Comparison of ENCODE assay signal across 10 mouse cellular contexts in genomic region chrX:99448852-99449554, GRCm38 (mm10). TPM values are rescaled to one million over a fixed set of nuclear protein-coding genes. Genes with fewer than 3 reads are reported as not detected.
A peak's percentile ranks its signal among the peaks of the same experiment; 100 is the strongest.
DNase-seq lines count a peak whose midpoint lies in the region; ATAC-seq and TF ChIP-seq lines count a peak whose summit lies in the region.
"Had no signal": no experiment of that assay in that cellular context is flagged by ENCODE, and none has a peak within 500 bp of the region (broad histone marks: within the 10 kb centered on the region; RNA-seq: fewer than 3 reads in every experiment).

No protein-coding gene starts in this region.

- peak overlapping the region; percentile 37; the same call in 1 of the 2 replicates for H3K4me2 ChIP-seq in heart, postnatal 0 days (ENCODE audit: low read depth, low read length)
- H3K4me2 ChIP-seq in hindbrain, postnatal 0 days (ENCODE audit: low read depth, low read length) = 0 out of 2 replicates have a peak overlapping the region, but pooled peaks have one; percentile 7

- no peak for TF ChIP-seq CTCF in heart, postnatal 0 days (IDR thresholded peaks at IDR 0.05; ENCODE audit: low read depth)
- TF ChIP-seq CTCF in hindbrain, postnatal 0 days (IDR thresholded peaks at IDR 0.05; ENCODE audit: low read depth) = no peak
- no peak for TF ChIP-seq CTCF in cerebellum, adult 2 months (IDR thresholded peaks at IDR 0.05; ENCODE audit: borderline replicate concordance, insufficient read depth, low read depth, low read length)
- TF ChIP-seq CTCF in left cerebral cortex, adult 2 months (IDR thresholded peaks at IDR 0.05) = no peak

- H3K27me3 ChIP-seq in heart, postnatal 0 days (ENCODE audit: control insufficient read depth, insufficient read depth, low read length) = no peaks in the 10 kb centered on the region
- no peaks in the 10 kb centered on the region for H3K27me3 ChIP-seq in hindbrain, postnatal 0 days (ENCODE audit: insufficient read depth, low read length)
- H3K27me3 ChIP-seq in cerebellum, adult 2 months (ENCODE audit: control insufficient read depth, insufficient read depth, low read length) = no peaks in the 10 kb centered on the region

- no peak for TF ChIP-seq POLR2A in cerebellum, adult 2 months (IDR thresholded peaks at IDR 0.05; ENCODE audit: borderline replicate concordance, insufficient read depth, low read length)

- H3K9ac ChIP-seq in heart, postnatal 0 days (replicated peaks; ENCODE audit: low read depth, low read length) = no peak overlapping the region
- H3K9ac ChIP-seq in hindbrain, postnatal 0 days (replicated peaks; ENCODE audit: low read length) = no peak overlapping the region

- WGBS in heart, postnatal 0 days = 25% methylated on average over 15 of the region's 16 CpGs
- 50% methylated on average over 15 of the region's 16 CpGs for WGBS in hindbrain, postnatal 0 days
- WGBS in cerebellum, adult 2 months = 44% methylated on average over 16 of the region's 16 CpGs

- no peaks in the 10 kb centered on the region for H3K36me3 ChIP-seq in heart, postnatal 0 days (replicated peaks; ENCODE audit: control insufficient read depth, insufficient read depth, low read length)
- H3K36me3 ChIP-seq in hindbrain, postnatal 0 days (ENCODE audit: insufficient read depth, low read length) = no peaks in the 10 kb centered on the region
- H3K36me3 ChIP-seq: G1E had no signal

- H3K27ac ChIP-seq in heart, postnatal 0 days (ENCODE audit: low read depth) = no peak overlapping the region
- no peak overlapping the region for H3K27ac ChIP-seq in hindbrain, postnatal 0 days
- no peak overlapping the region for H3K27ac ChIP-seq in cerebellum, adult 2 months (ENCODE audit: insufficient read depth, low read length)
- no peak overlapping the region for H3K27ac ChIP-seq in left cerebral cortex, adult 2 months

- intact Hi-C loops in heart, postnatal 36 days (cut with DNase I) = no loop called here
- intact Hi-C loops in left cerebral cortex, adult 2 months (cut with DNase I) = no loop called here

- no peak overlapping the region for H3K4me3 ChIP-seq in heart, postnatal 0 days (ENCODE audit: low read depth, low read length)
- H3K4me3 ChIP-seq in hindbrain, postnatal 0 days (ENCODE audit: low read length) = no peak overlapping the region
- H3K4me3 ChIP-seq in cerebellum, adult 2 months (replicated peaks; ENCODE audit: insufficient read depth, low read depth, low read length) = no peak overlapping the region
- no peak overlapping the region for H3K4me3 ChIP-seq in left cerebral cortex, adult 2 months

- H3K9me3 ChIP-seq in heart, postnatal 0 days (replicated peaks; ENCODE audit: control insufficient read depth, low read length) = no peaks in the 10 kb centered on the region
- no peaks in the 10 kb centered on the region for H3K9me3 ChIP-seq in hindbrain, postnatal 0 days (ENCODE audit: low read length)
- H3K9me3 ChIP-seq: G1E had no signal

- peak; percentile 36; the same call in 1 of the 2 replicates for ATAC-seq in heart, postnatal 0 days (ENCODE audit: insufficient read depth, low read depth)
- ATAC-seq in hindbrain, postnatal 0 days = peak; percentile 30; the same call in 1 of the 2 replicates

- TF ChIP-seq EP300 in heart, postnatal 0 days (IDR thresholded peaks at IDR 0.05; ENCODE audit: low read depth) = no peak

- DNase-seq in heart, postnatal 0 days (ENCODE audit: low spot score) = no peak
- no peak for DNase-seq in heart, postnatal 36 days
- peak; percentile 84 for DNase-seq in embryo, embryonic 11 days
- no peak for DNase-seq in hindbrain, postnatal 0 days (ENCODE audit: low spot score)
- peak; percentile 60 for DNase-seq in neural tube, embryonic 10.5 days (ENCODE audit: extremely low spot score, low spot score)
- no peak for DNase-seq in cerebellum, adult 2 months
- no peak for DNase-seq in right cerebral cortex, postnatal 36 days (ENCODE audit: low spot score in 2 of 2)
- DNase-seq in left cerebral cortex, adult 2 months (ENCODE audit: extremely low spot score in 1 of 2, low spot score in 2 of 2) = no peak
- DNase-seq: thymus, adult 18-20 months had no signal

- no peaks in the 10 kb centered on the region for H3K4me1 ChIP-seq in heart, postnatal 0 days (ENCODE audit: control insufficient read depth, insufficient read depth)
- no peaks in the 10 kb centered on the region for H3K4me1 ChIP-seq in hindbrain, postnatal 0 days (ENCODE audit: insufficient read depth, low read length)
- H3K4me1 ChIP-seq in cerebellum, adult 2 months (ENCODE audit: control insufficient read depth, insufficient read depth, low read length) = no peaks in the 10 kb centered on the region

RNA-seq across cellular contexts. Expression of gene Pja1, which starts 22.1 kb away (rescaled TPM):
- total RNA-seq in heart, postnatal 0 days (2014; rRNA removed; ENCODE audit: low replicate concordance) = 29.1 and 49.7 TPM in 2 replicates
- polyA plus RNA-seq in heart, postnatal 0 days (2015; fragmentation: Nextera tagmentation; extraction: Ambion mirVana) = 71.3 and 72.1 TPM in 2 replicates
- 10 to 100 TPM; 18.6 to 23.3 TPM for total RNA-seq in heart, postnatal 36 days (2021)
- total RNA-seq in hindbrain, postnatal 0 days (2014; rRNA removed) = 194 and 216 TPM in 2 replicates
- polyA plus RNA-seq in hindbrain, postnatal 0 days (2015; fragmentation: Nextera tagmentation; extraction: Ambion mirVana) = 335 and 344 TPM in 2 replicates
- polyA plus RNA-seq in cerebellum, adult 2 months (2012; rRNA removed) = 223 and 227 TPM in 2 replicates
- 100 to 1,000 TPM; 212 to 214 TPM for total RNA-seq in left cerebral cortex, adult 2 months (2021)

Comparison
In these comparisons a context has a peak if more than half of its experiments do, and no peak if none do; other contexts are left out.
1. DNase-seq: peak in embryo, embryonic 11 days (single experiment) and neural tube, embryonic 10.5 days (single experiment); none in heart, postnatal 0 days (single experiment), heart, postnatal 36 days (0 of 2), hindbrain, postnatal 0 days (single experiment), cerebellum, adult 2 months (0 of 2), right cerebral cortex, postnatal 36 days (0 of 2) and left cerebral cortex, adult 2 months (0 of 2).